Mouse (Mus musculus): ENCODE results near the gene Lmna.

GRCm38 (mm10) chr3:88514231-88515094, 4.7 kb upstream of the Lmna start:
- TF ChIP-seq USF1 (IDR thresholded peaks at IDR 0.05; ENCODE audit: low read depth, low read length) = no peak
- 0 out of 4 replicates have a peak, but pooled peaks have one; percentile 8 to 30 for TF ChIP-seq POLR2A (IDR thresholded peaks at IDR 0.05; ENCODE audit: control insufficient read depth in 1 of 2, insufficient read depth in 1 of 2, low read depth in 1 of 2, low read length in 2 of 2, poor library complexity in 1 of 2)
- TF ChIP-seq POLR2AphosphoS2 (IDR thresholded peaks at IDR 0.05; ENCODE audit: low read length) = no peak
- TF ChIP-seq ETS1 (IDR thresholded peaks at IDR 0.05; ENCODE audit: low read depth, low read length) = no peak
- no peak for TF ChIP-seq CTCF (IDR thresholded peaks at IDR 0.05 in 2 of 3, conservative IDR thresholded peaks at IDR 0.05 in 1 of 3; ENCODE audit: control insufficient read depth in 1 of 3, insufficient read depth in 1 of 3, low read depth in 2 of 3, low read length in 3 of 3, poor library complexity in 1 of 3, severe bottlenecking in 1 of 3)
- no peak for TF ChIP-seq CHD2 (IDR thresholded peaks at IDR 0.05; ENCODE audit: low read length)
- no peak for TF ChIP-seq ZC3H11A (IDR thresholded peaks at IDR 0.05; ENCODE audit: low read depth, low read length)
- no peak for TF ChIP-seq SIN3A (IDR thresholded peaks at IDR 0.05; ENCODE audit: low read length)
- no peak for TF ChIP-seq MEF2A (IDR thresholded peaks at IDR 0.05; ENCODE audit: extremely low read depth, insufficient replicate concordance, low read depth, low read length, poor library complexity, severe bottlenecking)
- TF ChIP-seq ZMIZ1 (IDR thresholded peaks at IDR 0.05; ENCODE audit: low read depth, low read length) = no peak

All from MEL (cell line).